Mouse (Mus musculus): ENCODE measurements around the gene Polk. TPM values are rescaled to one million over a fixed set of nuclear protein-coding genes. Genes with fewer than 3 reads are reported as not detected.

The Polk gene
- polyA plus RNA-seq, 1 experiment from 2014 or later: 11.0 TPM

DNA sequence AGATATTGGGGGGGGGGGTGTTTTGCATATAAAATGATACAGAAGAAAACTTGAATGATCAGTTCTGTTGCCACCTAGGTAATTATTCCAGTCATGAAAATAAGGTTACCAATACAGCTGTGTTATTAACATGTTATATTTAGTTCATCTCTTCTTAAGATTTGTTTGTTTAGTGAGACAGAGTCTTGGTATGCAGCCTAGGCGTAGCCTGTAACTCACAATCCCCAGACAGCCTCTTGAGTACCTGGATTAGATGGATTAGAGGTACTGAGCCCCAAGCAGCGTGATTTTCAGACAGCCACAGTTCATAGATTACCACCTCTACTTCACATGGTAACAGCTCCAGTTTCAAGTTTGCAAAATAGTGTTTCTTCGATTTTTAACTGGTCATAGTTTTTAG lies 4.3 kb downstream of the Polk start:
- ATAC-seq (replicated peaks; ENCODE audit: low FRiP score, low TSS enrichment, low read depth): no peak
- 65% methylated on average over 3 of the region's 3 CpGs for whole genome bisulfite sequencing

DNA sequence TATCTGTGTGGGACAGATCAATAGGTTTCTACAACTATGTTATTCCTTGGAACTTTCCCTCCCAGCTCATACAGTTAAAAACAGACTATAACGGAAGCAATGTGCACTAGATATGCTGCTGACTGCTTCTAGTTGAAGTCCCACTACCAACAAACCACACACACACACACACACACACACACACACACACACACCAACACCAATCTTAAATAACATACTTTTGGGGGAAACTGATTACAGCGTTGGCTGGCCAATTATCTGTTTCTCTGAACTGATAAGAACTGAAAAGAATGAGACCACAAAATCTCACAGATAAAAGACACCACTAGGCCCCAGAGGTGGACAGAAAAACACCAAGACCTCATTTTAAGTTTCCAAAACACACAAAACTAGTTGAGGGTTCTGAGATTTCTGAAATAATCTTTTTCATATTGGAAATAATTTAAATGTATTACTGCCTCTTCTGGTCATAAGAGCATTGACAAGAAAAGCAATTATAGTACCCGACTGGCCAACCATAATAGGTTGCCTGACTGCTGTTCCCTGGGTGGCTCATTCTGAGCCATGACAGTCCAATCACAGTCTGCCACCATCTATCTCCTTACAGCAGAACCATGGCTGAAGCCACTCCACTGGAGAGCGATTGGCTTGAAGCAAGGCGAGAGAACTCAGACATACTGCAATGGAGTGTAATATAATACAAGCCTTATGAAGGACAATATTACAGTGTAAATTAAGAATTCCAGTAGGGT lies 5.4 kb downstream of the Polk start:
- DNase-seq (ENCODE audit: low spot score): no peak
- H3K9ac ChIP-seq (ENCODE audit: low read length): no peak overlapping the region
- peaks cover 3% of the 10 kb centered on the region; the same call in 1 of the 2 replicates for H3K4me1 ChIP-seq (replicated peaks; ENCODE audit: control insufficient read depth, insufficient read depth, low read length)
- H3K36me3 ChIP-seq (ENCODE audit: control insufficient read depth, insufficient read depth, low read length): no peaks in the 10 kb centered on the region
- H3K9me3 ChIP-seq (ENCODE audit: control insufficient read depth, low read length): no peaks in the 10 kb centered on the region
- no peak overlapping the region for H3K4me3 ChIP-seq (ENCODE audit: low read depth, low read length)
- whole genome bisulfite sequencing: 72% methylated on average over 5 of the region's 5 CpGs
- ATAC-seq (replicated peaks; ENCODE audit: low FRiP score, low TSS enrichment, low read depth): no peak
- no peak overlapping the region for H3K27ac ChIP-seq (ENCODE audit: low read depth)
- H3K4me2 ChIP-seq (ENCODE audit: low read length): no peak overlapping the region
- H3K27me3 ChIP-seq (replicated peaks; ENCODE audit: control insufficient read depth, insufficient read depth, low read length): no peaks in the 10 kb centered on the region

More for the DNA sequence above, 4.3 kb downstream of the Polk start:
- Histone ChIP-seq H3K9me3 (ENCODE audit: control insufficient read depth, low read length) (no peaks in the 10 kb centered on the region), H3K27me3 (replicated peaks; ENCODE audit: control insufficient read depth, insufficient read depth, low read length) (no peaks in the 10 kb centered on the region), H3K4me2 (ENCODE audit: low read length) (no peak overlapping the region), H3K27ac (ENCODE audit: low read depth) (no peak overlapping the region), H3K4me1 (replicated peaks; ENCODE audit: control insufficient read depth, insufficient read depth, low read length) (no peaks in the 10 kb centered on the region), H3K9ac (ENCODE audit: low read length) (no peak overlapping the region), H3K36me3 (ENCODE audit: control insufficient read depth, insufficient read depth, low read length) (no peaks in the 10 kb centered on the region), H3K4me3 (ENCODE audit: low read depth, low read length) (no peak overlapping the region)
- DNase-seq (ENCODE audit: low spot score): no peak

DNA sequence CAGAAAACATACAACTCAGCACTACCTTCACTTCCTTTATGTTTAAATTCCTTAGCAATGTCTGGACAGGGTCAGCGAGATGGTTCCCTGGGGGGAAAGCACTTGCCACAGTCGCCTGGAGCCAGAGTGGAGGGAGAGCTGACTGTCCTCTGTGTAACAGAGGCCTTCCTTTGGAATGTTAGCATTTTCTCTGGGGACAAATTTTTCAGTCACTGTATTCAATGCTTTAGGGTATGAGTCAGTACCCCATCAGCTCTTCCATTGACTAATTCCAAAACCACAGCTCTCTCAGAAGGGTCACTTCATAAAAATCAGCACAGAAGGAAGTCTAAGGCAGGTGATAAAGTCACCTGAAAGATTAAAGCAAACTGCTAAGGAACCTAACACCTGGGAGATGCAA lies 8.6 kb downstream of the Polk start:
- ATAC-seq (replicated peaks; ENCODE audit: low FRiP score, low TSS enrichment, low read depth): no peak
- peaks cover 3% of the 10 kb centered on the region; the same call in 1 of the 2 replicates for H3K4me1 ChIP-seq (replicated peaks; ENCODE audit: control insufficient read depth, insufficient read depth, low read length)
- H3K4me2 ChIP-seq (ENCODE audit: low read length): no peak overlapping the region
- H3K27ac ChIP-seq (ENCODE audit: low read depth): no peak overlapping the region
- no peak overlapping the region for H3K9ac ChIP-seq (ENCODE audit: low read length)
- 63% methylated on average over 2 of the region's 2 CpGs for WGBS
- DNase-seq (ENCODE audit: low spot score): no peak
- H3K27me3 ChIP-seq (replicated peaks; ENCODE audit: control insufficient read depth, insufficient read depth, low read length): no peaks in the 10 kb centered on the region
- no peaks in the 10 kb centered on the region for H3K36me3 ChIP-seq (ENCODE audit: control insufficient read depth, insufficient read depth, low read length)
- H3K9me3 ChIP-seq (ENCODE audit: control insufficient read depth, low read length): no peaks in the 10 kb centered on the region
- no peak overlapping the region for H3K4me3 ChIP-seq (ENCODE audit: low read depth, low read length)

DNA sequence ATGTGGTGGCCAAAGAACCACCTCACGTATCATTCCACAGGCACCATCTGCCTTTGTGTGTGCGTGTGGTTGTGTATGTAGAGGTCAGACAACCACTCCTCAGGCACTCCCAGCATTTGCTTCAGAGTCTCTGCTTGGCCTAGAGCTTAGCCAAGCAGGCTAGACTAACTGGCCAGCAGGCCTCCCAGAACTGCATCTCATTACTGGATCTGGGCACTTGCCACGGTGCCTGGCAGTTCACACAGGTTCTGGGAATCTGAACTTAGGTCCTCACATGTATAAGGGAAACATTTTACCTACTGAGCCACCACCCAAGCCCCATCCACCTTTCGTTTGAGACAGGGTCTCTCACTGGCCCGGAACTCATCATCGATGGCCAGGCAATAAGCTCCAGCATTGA lies 10.2 kb downstream of the Polk start:
- H3K27me3 ChIP-seq (replicated peaks; ENCODE audit: control insufficient read depth, insufficient read depth, low read length): no peaks in the 10 kb centered on the region
- H3K9me3 ChIP-seq (ENCODE audit: control insufficient read depth, low read length): no peaks in the 10 kb centered on the region
- peaks cover 3% of the 10 kb centered on the region; the same call in 1 of the 2 replicates for H3K4me1 ChIP-seq (replicated peaks; ENCODE audit: control insufficient read depth, insufficient read depth, low read length)
- ATAC-seq (replicated peaks; ENCODE audit: low FRiP score, low TSS enrichment, low read depth): no peak
- no peak for DNase-seq (ENCODE audit: low spot score)
- no peak overlapping the region for H3K4me3 ChIP-seq (ENCODE audit: low read depth, low read length)
- no peak overlapping the region for H3K4me2 ChIP-seq (ENCODE audit: low read length)
- no peak overlapping the region for H3K27ac ChIP-seq (ENCODE audit: low read depth)
- H3K36me3 ChIP-seq (ENCODE audit: control insufficient read depth, insufficient read depth, low read length): no peaks in the 10 kb centered on the region
- 90% methylated on average over 6 of the region's 6 CpGs for WGBS
- H3K9ac ChIP-seq (ENCODE audit: low read length): no peak overlapping the region

DNA sequence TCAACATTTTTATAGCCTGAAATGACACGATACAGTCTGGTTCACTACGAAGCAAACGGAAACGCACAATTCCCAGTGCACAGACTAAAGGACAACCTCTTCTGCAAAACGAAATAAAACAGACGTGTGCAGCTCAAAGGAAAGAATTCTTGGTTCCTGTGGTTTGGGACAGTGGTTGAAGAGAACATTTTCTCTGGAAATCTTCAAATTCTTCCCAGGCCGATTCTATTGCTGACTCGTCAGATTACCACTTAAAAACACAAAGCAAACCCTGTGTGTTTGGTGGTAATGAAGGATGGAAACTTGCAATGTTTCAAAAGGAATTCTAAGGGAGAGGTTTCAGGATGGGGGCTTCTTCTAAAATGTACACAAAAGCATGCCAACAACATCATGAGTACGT lies 12.3 kb downstream of the Polk start:
- peaks cover 3% of the 10 kb centered on the region; the same call in 1 of the 2 replicates for H3K4me1 ChIP-seq (replicated peaks; ENCODE audit: control insufficient read depth, insufficient read depth, low read length)
- no peaks in the 10 kb centered on the region for H3K36me3 ChIP-seq (ENCODE audit: control insufficient read depth, insufficient read depth, low read length)
- H3K4me2 ChIP-seq (ENCODE audit: low read length): no peak overlapping the region
- no peak overlapping the region for H3K27ac ChIP-seq (ENCODE audit: low read depth)
- H3K4me3 ChIP-seq (ENCODE audit: low read depth, low read length): no peak overlapping the region
- ATAC-seq (replicated peaks; ENCODE audit: low FRiP score, low TSS enrichment, low read depth) (no peak), DNase-seq (ENCODE audit: low spot score) (no peak)
- no peaks in the 10 kb centered on the region for H3K27me3 ChIP-seq (replicated peaks; ENCODE audit: control insufficient read depth, insufficient read depth, low read length)
- WGBS: 87% methylated on average over 9 of the region's 9 CpGs
- no peak overlapping the region for H3K9ac ChIP-seq (ENCODE audit: low read length)
- H3K9me3 ChIP-seq (ENCODE audit: control insufficient read depth, low read length): no peaks in the 10 kb centered on the region

DNA sequence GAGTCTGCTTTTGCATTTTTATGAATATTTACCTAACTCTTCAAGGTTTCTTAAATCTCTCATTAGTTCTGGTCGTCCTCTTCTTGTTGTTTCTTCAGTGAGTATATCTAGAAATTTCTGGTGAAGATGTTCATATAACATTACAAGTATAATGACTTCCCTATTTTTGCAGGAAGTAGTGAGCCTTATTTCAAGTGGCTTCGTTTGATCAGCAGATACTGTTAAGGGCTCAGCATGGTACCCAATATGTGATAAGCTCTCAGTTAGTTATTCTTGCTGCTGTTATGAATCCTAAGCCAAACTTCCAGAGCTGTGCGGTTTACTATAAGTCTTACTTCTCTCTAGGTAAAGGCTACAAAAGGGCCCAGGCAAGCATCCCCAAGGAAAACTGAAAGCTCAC lies 12.8 kb downstream of the Polk start:
- no peak for ATAC-seq (replicated peaks; ENCODE audit: low FRiP score, low TSS enrichment, low read depth)
- no peaks in the 10 kb centered on the region for H3K9me3 ChIP-seq (ENCODE audit: control insufficient read depth, low read length)

DNA sequence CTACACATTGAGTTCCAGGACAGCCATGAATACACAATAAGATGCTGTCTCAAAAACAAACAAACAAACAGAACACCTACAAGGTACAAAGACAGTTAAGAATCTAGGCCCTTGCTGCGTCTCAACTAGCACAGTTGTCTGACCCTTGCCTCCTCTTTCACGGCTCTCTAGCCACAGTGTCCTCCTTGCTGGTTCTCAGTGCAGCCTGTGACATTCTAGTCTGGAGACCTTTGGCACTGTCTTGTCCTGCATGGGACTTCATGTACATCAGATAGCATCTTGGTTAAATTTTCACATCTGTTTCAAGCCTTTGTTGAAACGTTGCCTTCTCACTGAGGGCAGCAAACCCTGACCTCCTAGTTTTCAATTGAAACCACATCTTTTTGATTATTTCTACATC lies 13.6 kb downstream of the Polk start:
- no peaks in the 10 kb centered on the region for H3K27me3 ChIP-seq (replicated peaks; ENCODE audit: control insufficient read depth, insufficient read depth, low read length)
- WGBS: 89% methylated on average over 3 of the region's 3 CpGs
- H3K9ac ChIP-seq (ENCODE audit: low read length): no peak overlapping the region
- no peaks in the 10 kb centered on the region for H3K36me3 ChIP-seq (ENCODE audit: control insufficient read depth, insufficient read depth, low read length)
- no peak for DNase-seq (ENCODE audit: low spot score)
- no peaks in the 10 kb centered on the region for H3K9me3 ChIP-seq (ENCODE audit: control insufficient read depth, low read length)
- H3K4me2 ChIP-seq (ENCODE audit: low read length): no peak overlapping the region
- H3K4me3 ChIP-seq (ENCODE audit: low read depth, low read length): no peak overlapping the region
- peaks cover 3% of the 10 kb centered on the region; the same call in 1 of the 2 replicates for H3K4me1 ChIP-seq (replicated peaks; ENCODE audit: control insufficient read depth, insufficient read depth, low read length)
- ATAC-seq (replicated peaks; ENCODE audit: low FRiP score, low TSS enrichment, low read depth): no peak
- H3K27ac ChIP-seq (ENCODE audit: low read depth): no peak overlapping the region

More for the DNA sequence above, 12.8 kb downstream of the Polk start:
- Histone ChIP-seq H3K4me1 (replicated peaks; ENCODE audit: control insufficient read depth, insufficient read depth, low read length) (peaks cover 3% of the 10 kb centered on the region; the same call in 1 of the 2 replicates), H3K27me3 (replicated peaks; ENCODE audit: control insufficient read depth, insufficient read depth, low read length) (no peaks in the 10 kb centered on the region), H3K4me3 (ENCODE audit: low read depth, low read length) (no peak overlapping the region), H3K4me2 (ENCODE audit: low read length) (no peak overlapping the region), H3K27ac (ENCODE audit: low read depth) (no peak overlapping the region), H3K9ac (ENCODE audit: low read length) (no peak overlapping the region), H3K36me3 (ENCODE audit: control insufficient read depth, insufficient read depth, low read length) (no peaks in the 10 kb centered on the region)
- DNase-seq (ENCODE audit: low spot score): no peak
- 94% methylated on average over 3 of the region's 3 CpGs for WGBS

DNA sequence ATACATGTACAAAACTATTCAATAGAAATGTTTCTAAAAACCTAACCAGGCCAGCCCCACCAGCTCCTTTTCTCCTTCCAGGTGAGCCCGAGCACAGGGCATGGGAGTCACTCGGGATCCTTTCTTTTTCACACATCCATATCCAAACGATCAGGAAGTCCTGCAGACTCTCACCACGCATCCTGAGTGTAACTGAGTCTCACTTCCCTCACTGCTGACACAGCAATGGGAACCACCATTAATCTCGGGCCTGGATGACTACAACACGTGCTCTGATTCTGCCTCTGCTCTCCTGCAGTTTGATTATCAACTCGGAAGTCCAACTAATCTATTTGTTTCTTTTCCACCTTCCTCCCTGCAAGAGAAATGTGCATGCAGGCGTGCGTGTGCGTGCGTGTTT lies 14.5 kb downstream of the Polk start:
- no peak for DNase-seq (ENCODE audit: low spot score)
- H3K4me3 ChIP-seq (ENCODE audit: low read depth, low read length): no peak overlapping the region
- no peaks in the 10 kb centered on the region for H3K36me3 ChIP-seq (ENCODE audit: control insufficient read depth, insufficient read depth, low read length)
- H3K27ac ChIP-seq (ENCODE audit: low read depth): no peak overlapping the region
- H3K4me1 ChIP-seq (replicated peaks; ENCODE audit: control insufficient read depth, insufficient read depth, low read length): peaks cover 3% of the 10 kb centered on the region; the same call in 1 of the 2 replicates
- H3K9me3 ChIP-seq (ENCODE audit: control insufficient read depth, low read length): no peaks in the 10 kb centered on the region
- WGBS: 80% methylated on average over 11 of the region's 11 CpGs
- no peak overlapping the region for H3K4me2 ChIP-seq (ENCODE audit: low read length)
- no peak overlapping the region for H3K9ac ChIP-seq (ENCODE audit: low read length)
- H3K27me3 ChIP-seq (replicated peaks; ENCODE audit: control insufficient read depth, insufficient read depth, low read length): no peaks in the 10 kb centered on the region
- ATAC-seq (replicated peaks; ENCODE audit: low FRiP score, low TSS enrichment, low read depth): no peak

DNA sequence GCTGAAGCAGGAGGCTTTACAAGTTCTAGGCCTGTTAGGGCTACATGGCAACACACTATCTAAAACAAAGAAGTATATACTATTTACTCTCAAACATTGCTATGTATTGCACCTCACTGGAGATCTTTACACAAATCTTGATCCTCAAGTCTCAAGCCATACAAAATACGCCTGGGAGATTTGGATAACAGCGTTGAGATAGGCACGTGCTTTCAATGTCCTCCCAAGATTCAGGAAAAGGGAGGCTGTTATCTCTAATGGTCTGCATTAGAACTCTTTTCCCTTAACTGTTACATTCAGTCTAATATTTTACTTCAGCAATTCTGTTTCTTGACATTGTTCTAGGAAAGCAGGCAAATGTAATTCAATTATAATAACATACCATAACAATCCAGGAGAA lies 15.4 kb downstream of the Polk start:
- Histone ChIP-seq H3K4me1 (replicated peaks; ENCODE audit: control insufficient read depth, insufficient read depth, low read length) (no peaks in the 10 kb centered on the region; the same call in 1 of the 2 replicates), H3K9me3 (ENCODE audit: control insufficient read depth, low read length) (no peaks in the 10 kb centered on the region), H3K36me3 (ENCODE audit: control insufficient read depth, insufficient read depth, low read length) (no peaks in the 10 kb centered on the region), H3K27ac (ENCODE audit: low read depth) (no peak overlapping the region), H3K4me2 (ENCODE audit: low read length) (no peak overlapping the region), H3K9ac (ENCODE audit: low read length) (no peak overlapping the region), H3K27me3 (replicated peaks; ENCODE audit: control insufficient read depth, insufficient read depth, low read length) (no peaks in the 10 kb centered on the region), H3K4me3 (ENCODE audit: low read depth, low read length) (no peak overlapping the region)
- no peak for ATAC-seq (replicated peaks; ENCODE audit: low FRiP score, low TSS enrichment, low read depth)
- no peak for DNase-seq (ENCODE audit: low spot score)
- 96% methylated on average over 3 of the region's 3 CpGs for WGBS

Measured in intestine, embryonic 14.5 days (tissue).